Mouse (Mus musculus) monocyte, adult 2 months (primary cell): ENCODE results near the gene Men1.

ENCODE experiments used
- DNase-seq, 2 experiments: peaks; one replicate each; pipeline ENCODE4 v3.0.0; 2022; ENCODE audit warnings: low spot score in 2 of 2, low read depth in 1 of 2

The Men1 gene

GRCm38 (mm10) chr19:6364317-6364725, 29.5 kb downstream of the Men1 start:
- peak; percentile 73 to 84 for DNase-seq

DNA sequence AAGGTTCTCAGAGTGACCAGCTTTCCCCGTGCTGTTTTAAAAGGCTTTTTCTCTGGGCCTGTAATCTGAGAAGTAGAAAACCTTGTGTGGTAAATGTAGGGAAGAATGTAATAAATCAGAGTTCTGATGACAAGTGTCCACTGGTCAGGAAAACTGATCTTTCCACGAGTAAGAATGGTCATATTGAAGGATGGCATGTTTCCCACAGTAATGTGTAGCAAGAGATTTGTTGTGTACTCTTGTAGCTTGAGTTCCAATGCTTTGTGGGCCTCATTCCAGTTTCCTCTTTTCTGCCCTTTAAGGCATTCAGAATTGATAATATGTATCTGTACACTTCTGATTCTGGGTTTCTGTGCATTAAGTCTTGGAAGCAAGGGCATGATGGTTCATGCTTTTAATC, 30.1 kb downstream of the Men1 start:
- no peak for DNase-seq

GRCm38 (mm10) chr19:6370175-6370574, 35.4 kb downstream of the Men1 start:
- no peak for DNase-seq

GRCm38 (mm10) chr19:6372433-6372832, 37.7 kb downstream of the Men1 start:
- no peak for DNase-seq

DNA sequence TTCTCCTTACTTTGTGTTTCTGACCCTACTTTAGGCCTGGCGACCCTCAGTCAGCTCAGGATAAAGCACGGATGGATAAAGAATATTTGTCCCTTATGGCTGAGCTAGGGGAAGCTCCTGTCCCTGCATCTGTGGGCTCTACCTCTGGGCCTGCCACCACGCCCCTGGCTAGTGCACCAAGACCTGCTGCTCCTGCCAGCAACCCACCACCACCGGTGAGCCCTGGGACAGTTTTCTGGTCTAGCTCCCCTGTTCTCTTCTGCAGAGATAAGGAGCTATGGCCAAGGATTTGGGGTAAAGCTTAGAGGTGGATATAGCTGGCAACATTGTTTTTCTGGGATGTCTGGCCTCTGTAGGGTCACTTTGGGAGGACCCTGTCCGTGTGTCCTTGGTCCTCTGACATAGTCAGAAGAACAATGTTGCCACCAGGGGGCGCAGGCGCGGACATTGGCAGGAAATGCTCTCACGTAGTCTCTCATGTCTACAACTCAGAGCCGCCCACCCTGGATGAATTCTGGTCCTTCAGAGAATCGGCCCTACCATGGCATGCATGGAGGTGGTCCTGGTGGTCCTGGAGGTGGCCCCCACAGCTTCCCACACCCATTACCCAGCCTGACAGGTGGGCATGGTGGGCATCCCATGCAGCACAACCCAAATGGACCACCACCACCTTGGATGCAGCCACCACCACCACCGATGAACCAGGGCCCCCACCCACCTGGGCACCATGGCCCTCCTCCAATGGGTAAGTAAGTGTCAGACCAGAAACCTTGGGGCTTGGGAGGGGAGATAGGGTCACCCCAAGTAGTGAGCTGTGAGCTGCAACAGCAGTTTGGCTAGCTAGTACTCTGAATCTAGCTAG, 39.0 kb downstream of the Men1 start:
- peak; percentile 36 to 69 for DNase-seq

DNA sequence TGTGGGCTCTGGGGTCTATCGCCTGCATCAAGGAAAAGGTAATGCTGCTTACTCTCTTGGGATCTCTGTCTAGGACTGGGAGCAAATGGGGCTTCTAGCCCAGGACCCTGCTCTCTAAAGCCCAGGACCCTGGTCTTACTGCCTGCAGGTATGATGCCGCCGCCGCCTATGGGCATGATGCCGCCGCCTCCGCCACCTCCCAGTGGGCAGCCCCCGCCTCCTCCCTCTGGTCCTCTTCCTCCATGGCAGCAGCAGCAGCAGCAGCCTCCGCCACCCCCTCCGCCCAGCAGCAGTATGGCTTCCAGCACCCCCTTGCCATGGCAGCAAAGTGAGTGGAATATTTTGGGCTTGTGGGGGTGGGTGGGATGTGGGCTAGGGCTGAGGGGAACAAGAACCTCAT, 39.8 kb downstream of the Men1 start:
- DNase-seq = no peak

DNA sequence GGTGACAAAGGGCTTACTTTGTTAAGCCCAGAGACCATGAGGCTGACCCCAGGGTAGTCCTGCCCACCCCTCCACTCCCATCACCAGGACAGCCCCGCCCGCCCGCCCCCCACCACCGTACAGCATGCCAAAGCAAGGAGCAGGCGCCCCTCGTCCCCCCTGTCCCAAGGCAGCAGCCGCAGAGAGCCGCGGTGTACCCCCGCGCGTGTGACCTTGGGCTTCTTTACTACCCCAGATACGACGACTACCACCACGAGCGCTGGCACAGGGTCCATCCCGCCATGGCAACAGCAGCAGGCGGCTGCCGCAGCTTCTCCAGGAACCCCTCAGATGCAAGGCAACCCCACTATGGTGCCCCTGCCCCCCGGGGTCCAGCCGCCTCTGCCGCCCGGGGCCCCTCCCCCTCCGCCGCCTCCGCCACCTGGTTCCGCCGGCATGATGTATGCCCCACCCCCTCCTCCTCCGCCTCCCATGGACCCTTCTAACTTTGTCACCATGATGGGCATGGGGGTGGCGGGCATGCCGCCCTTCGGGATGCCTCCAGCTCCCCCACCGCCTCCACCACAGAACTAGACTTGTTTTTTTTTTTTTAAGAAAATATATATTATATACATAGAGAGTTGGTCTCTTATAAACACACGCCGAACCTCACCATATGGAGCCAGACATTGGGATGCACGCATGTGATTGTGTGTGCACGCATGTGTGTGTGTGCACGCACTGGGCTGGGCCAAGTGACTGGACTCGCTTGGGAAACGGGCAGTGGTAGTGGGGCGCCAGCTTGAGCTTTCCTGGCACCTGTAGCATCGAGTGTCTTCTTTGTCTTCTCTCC, 40.9 kb downstream of the Men1 start:
- no peak for DNase-seq

- DNase-seq = no peak
Observed at GRCm38 (mm10) chr19:6376255-6376564, 41.4 kb downstream of the Men1 start.

DNA sequence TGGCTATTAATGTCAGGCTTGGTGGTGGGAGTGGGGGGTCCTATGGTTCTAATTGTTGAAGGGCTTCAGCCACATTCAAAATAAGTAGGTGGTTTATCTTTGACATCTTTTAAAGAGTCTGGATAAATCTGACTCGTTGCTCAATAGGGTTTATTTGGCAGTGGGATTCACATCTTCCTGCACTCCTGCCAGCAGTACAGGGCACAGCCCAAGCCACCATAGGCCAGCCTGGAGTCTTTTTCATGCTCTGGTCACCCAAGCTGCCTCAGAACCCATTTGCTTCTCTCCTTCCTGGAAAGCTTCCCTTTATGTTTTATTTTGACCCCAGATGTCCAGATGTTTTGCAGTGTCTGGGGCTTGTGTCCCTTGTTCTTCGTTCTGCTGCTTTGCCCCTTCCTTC, 41.9 kb downstream of the Men1 start:
- no peak for DNase-seq

DNA sequence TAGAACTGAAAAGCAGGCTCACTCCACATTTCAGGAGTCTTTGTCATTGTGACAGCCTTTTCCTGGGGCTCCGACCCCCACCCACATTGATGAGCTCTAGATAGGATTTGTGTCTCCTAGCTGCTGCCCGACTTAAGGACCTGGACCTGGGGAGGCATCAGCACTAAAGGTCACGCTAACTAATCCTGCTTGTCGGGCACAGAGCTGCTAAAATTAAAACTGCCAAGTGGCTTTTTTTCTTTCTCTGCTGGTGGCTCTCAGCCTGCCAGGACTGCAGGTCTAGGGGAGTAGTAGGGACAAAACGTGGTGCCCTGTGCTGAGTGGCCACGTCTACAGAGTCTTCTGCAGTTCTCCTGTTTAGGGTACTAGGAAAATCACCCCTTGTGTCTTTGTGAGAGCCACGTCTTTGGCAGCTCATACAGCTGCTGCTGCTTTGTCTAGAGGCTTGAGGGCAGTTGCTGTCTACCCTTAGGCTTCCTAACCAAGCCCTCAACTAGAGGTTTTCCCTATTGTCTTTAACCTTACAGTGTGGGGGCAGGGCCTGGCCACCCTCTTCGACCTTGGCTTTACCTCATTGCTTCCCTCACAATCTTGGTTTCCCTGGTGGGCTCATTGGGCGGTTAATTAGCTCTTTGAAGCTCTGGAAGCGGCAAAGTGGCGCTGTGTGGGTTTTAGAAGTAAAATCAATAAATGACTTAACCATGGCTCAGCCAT, 42.7 kb downstream of the Men1 start:
- DNase-seq = no peak

DNA sequence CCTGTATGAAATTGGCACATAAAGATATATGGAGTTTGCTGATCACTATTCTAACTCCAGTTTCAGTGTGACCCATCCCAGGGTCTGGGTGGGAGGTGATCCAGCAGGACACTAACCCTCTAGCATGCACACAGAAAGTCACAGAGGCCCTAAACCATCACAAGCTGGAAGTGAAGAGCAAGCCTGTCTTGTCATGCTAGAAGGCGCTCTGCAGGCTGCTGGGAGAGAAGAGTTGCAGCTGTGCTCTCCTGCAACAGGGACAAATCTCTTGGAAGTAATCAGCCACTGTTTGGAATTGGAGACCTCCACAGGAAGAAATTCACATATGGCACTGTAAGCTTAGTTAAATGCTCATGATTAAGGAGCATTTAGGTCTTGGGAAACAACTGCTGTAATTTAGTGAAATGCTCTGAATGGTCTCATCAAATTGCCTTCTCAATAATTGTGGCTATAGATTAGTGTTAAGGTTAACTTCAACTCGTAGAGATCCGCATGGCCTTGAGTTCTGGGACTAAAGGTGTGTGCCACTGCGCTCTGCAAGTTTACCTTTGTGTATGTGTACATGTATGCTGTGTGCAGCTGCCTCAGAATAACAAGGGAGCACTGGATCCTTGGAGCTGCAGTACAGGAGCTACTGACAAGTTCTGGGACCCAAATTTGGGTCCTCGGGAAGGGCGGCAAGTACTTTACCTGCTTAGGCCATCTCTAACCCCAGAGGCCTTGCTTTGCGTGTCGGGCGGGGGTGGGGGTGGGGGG, 45.8 kb downstream of the Men1 start:
- no peak for DNase-seq

DNA sequence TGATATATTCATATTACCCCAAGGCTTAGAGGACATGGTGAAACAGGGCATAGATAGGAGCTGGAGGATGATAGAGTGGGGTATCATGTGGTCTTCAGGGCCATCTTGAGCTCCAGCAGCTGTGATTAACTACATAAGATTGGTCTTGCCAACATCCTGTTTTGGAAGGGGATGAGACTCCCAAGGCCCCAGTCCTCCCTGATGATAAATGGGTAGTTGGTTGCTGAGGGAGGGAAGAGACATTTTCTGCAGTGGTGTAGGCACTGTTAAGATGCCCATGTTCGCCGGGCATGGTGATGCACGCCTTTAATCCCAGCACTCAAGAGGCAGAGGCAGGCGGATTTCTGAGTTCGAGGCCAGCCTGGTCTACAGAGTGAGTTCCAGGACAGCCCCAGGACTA, 46.5 kb downstream of the Men1 start:
- no peak for DNase-seq

DNA sequence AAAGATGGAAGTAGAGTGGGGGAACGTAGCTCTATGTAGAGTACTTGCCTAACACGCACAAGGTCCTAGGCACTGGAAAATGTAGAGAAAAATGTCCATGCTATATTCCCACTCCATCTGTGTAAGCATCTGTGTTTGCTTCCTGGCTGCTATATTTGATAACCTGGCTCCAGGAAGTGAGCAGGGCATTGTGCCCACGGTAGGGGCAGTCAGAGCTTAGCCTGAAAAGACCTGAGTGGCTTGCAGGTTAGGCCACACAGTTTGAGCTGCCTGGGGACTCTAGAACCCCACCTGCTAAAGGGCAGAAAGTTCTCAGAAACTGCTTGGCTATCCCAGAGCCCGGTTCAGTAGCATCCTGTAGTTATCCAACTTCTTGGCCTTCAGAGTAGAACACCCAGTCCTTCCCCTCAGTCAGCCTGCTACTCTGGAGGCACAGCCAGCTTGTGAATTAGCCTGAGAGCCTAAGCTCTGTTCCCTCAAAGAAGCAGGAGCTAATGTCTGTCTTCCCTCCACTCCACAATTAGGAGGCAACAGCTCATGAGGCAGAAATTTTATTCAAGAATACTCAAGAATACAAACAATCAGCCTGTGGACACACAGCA, 47.6 kb downstream of the Men1 start:
- no peak for DNase-seq

GRCm38 (mm10) chr19:6383470-6383869, 48.7 kb downstream of the Men1 start:
- DNase-seq = no peak

- DNase-seq = no peak
Observed at GRCm38 (mm10) chr19:6384128-6384527, 49.3 kb downstream of the Men1 start, which contains the start of gene Pygm. Pygm (plus strand) TSS chr19:6384399.

GRCm38 (mm10) chr19:6384954-6385353, 50.2 kb downstream of the Men1 start:
- DNase-seq = no peak

- no peak for DNase-seq
Observed at GRCm38 (mm10) chr19:6385419-6385818, 50.6 kb downstream of the Men1 start.

- DNase-seq = no peak
Observed at GRCm38 (mm10) chr19:6385821-6386220, 51.0 kb downstream of the Men1 start.

DNA sequence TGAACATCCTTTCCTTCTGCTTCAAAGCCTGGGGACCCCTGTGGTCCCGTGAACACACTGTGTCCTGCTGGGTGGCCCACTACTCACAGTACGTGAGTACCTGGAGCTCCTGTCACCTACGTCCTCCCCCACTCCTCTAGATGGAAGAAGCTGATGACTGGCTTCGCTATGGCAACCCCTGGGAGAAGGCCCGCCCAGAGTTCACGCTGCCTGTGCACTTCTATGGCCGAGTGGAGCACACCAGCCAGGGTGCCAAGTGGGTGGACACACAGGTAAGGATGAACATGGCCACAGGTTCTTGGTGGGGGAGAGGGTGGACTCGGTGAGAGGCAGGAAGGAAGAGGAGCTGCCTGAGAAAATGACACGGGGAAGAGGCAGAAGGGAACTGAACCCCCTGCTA, 51.5 kb downstream of the Men1 start:
- DNase-seq = no peak

DNA sequence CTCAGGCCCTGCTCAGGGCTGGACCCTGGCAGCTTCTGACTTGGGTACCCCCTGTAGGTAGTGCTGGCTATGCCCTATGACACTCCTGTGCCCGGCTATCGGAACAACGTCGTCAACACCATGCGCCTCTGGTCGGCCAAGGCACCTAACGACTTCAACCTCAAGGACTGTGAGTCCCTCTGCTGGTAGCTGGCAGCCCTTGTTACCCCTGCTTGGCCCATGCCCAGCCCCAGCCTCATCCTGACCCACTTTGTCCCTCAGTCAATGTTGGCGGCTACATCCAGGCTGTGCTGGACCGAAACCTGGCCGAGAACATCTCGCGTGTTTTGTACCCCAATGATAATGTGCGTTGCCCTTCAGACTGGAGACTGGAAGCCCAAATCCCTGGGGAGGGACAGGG, 53.2 kb downstream of the Men1 start:
- no peak for DNase-seq

GRCm38 (mm10) chr19:6389803-6390202, 55.0 kb downstream of the Men1 start:
- no peak for DNase-seq
